Mouse (Mus musculus) embryonic fibroblast, embryonic 13.5 days (primary cell): ENCODE measurements around the gene Wdr18. TPM values are rescaled to one million over a fixed set of nuclear protein-coding genes. Genes with fewer than 3 reads are reported as not detected.

ENCODE experiments used
- H3K27ac ChIP-seq: 2 replicates; pipeline ENCODE4 v1.5.1; 2012; ENCODE audit warnings: low read length, control low read depth, inconsistent platforms; ENCODE audit not compliant: insufficient read depth
- H3K4me1 ChIP-seq: 2 replicates; pipeline ENCODE4 v1.6.1; 2011; ENCODE audit warnings: low read length; ENCODE audit not compliant: control insufficient read depth, insufficient read depth
- H3K4me3 ChIP-seq: 2 replicates; pipeline ENCODE4 v1.5.1; 2011; ENCODE audit warnings: mild to moderate bottlenecking, control low read depth, low read length; ENCODE audit not compliant: insufficient read depth
- CTCF ChIP-seq: IDR thresholded peaks from 2 replicates; pipeline ENCODE4 v1.5.1; 2011; ENCODE audit warnings: mild to moderate bottlenecking, control low read depth, low read length, moderate library complexity, borderline replicate concordance; ENCODE audit not compliant: insufficient read depth
- POLR2A ChIP-seq: IDR thresholded peaks from 2 replicates; pipeline ENCODE4 v1.6.1; 2011; ENCODE audit warnings: low read depth, mild to moderate bottlenecking, control low read depth, low read length, moderate library complexity
- polyA plus RNA-seq: library from polyadenylated mRNA; stranded (reverse); fragments of >200 nt; gene quantifications from 2 replicates; pipeline ENCODE4 v1.2.4, GENCODE M21; 2011; ENCODE audit warnings: low read depth; ENCODE audit not compliant: missing spikeins, insufficient read length

Wdr18 gene
- polyA plus RNA-seq, 1 experiment: 29.3 TPM

DNA sequence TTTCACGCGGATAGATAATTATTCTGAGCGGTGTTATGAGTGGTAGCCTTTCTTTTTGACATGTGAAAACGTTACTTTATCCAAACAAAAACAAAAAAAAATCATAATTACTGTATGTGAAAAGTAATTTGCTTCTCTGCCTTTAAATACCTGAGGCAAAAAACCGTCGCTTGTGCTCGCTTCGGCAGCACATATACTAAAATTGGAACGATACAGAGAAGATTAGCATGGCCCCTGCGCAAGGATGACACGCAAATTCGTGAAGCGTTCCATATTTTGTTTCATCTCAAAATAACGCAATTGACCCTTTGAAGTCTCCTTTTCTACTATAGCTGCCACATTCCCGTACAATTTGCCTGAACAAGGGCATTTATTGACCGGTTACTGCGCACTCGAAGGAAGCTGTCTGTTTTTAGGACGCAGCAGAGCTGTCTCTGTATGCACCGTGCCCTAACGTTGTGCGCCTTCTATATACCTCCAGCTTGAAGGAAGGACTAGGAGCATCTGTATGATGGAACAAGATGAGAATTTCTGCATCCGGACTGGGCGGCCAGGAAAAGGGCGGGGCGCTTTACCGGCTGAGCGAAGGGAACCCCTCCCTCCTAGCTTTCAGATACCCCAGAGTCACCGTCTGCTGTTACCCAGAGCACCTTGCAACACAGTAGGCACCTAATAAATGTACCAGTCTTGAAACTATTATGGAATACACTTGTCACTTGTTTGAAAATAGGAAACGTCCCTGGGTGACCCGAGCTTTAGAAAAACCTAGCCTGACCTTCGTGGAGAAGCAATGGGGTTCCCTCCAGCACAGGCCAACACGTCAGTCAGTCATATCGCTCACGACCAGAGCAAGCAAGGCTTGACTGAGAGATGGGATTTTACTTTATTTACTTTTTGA lies 25.6 kb downstream of the Wdr18 start:
- Histone ChIP-seq H3K4me3 (peak overlapping the region; percentile 21), H3K4me1 (peaks cover 2% of the 10 kb centered on the region; the same call in 1 of the 2 replicates), H3K27ac (peak overlapping the region; percentile 99)
- TF ChIP-seq POLR2A (peak; percentile 65; the same call in 1 of the 2 replicates), CTCF (no peak)

DNA sequence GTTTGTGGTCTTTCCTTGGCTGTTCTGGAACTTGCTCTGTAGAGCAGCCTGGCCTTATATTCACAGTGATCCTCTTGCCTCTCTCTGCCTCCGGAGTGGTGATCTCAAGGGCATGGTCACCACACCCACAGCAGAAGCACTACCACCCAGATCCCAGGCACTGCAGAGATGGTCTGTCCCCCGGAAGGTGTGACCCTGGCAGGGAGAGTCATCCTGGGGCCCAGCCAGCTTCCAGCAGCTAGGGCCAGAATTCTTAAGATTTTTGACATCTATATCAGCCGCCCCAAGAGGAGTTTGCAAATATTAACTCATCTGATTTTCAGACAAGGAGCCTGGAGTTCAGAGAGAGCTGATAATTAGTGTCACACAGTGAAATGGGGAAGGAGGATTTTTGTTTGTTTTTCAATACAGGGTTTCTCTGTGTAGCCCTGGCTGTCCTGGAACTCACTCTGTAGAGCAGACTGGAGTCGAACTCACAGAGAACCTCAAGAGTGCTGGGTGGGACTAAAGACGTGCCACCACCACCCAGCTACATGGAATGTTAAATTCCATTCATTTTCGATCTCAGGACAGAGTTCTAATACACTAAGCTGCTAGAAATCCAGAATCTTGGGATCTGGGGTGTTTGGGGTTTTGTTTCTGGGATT lies 26.4 kb downstream of the Wdr18 start:
- TF ChIP-seq CTCF: no peak
- TF ChIP-seq POLR2A: peak; percentile 75
- peak overlapping the region; percentile 99 for H3K27ac ChIP-seq
- peaks cover 2% of the 10 kb centered on the region; the same call in 1 of the 2 replicates for H3K4me1 ChIP-seq

DNA sequence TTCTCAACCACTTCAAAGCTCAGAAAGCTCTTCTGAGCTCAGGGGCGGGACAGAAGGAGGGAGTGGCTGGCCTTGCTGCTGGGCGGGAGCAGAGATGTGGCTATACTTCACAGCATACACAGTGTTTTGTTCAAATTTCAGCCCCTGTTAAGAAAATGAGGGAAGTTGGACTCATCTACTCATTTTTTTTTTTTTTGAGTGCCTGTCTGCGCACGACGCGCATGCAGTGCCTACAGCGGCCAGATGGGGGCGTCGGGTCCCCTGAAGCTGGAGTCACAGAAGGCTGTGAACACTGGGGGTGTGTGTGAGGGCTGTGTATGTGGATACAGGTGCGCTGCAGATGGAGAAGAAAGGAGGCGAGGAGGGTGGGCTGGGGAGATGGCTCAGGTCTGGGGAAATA lies 27.0 kb downstream of the Wdr18 start:
- no peak overlapping the region for H3K4me3 ChIP-seq

More for the DNA sequence above, 26.4 kb downstream of the Wdr18 start:
- H3K4me3 ChIP-seq: peak overlapping the region; percentile 7

DNA sequence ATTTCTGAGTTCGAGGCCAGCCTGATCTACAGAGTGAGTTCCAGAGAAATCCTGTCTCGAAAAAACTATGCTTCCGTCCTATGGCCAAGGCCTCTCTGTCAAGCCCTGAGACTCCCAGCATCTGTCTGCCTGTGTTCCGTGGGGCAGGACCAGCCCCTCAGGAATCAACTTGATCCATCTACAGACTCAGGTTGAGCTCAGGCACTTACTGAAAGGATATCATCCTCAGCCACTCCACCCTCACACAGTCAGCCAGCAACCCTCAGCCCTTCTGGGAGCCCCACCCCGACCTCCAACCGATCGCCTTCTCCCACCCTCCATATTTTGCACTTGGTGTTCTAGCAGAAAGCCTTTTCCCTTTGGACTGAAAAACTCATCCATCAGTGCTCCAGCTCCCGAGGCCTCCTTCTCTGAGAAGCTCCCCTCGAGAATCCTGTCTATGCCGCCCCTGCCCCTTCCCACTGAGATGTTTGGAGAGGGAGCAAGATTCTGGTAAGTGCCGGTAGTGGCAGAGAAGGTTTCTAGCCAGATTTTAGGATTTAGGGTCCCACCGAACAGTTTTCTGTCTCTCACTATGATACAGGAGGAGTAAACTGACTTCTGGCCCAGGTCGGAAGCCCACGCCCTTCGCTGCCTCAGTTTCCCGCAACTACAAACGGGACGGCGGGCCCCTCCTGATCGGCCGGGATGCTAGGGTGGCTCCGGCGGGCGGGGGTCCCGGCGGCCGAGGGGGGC lies 28.0 kb downstream of the Wdr18 start:
- peak; percentile 61 for TF ChIP-seq POLR2A
- no peak for TF ChIP-seq CTCF
- Histone ChIP-seq H3K27ac (peak overlapping the region; percentile 99), H3K4me3 (peak overlapping the region; percentile 71), H3K4me1 (0 out of 2 replicates have a peak, but pooled peaks cover 2% of the 10 kb centered on the region)

More for the DNA sequence above, 27.0 kb downstream of the Wdr18 start:
- peak overlapping the region; percentile 99 for H3K27ac ChIP-seq
- TF ChIP-seq CTCF (peak; percentile 70), POLR2A (peak; percentile 25)
- H3K4me1 ChIP-seq: peaks cover 2% of the 10 kb centered on the region; the same call in 1 of the 2 replicates

DNA sequence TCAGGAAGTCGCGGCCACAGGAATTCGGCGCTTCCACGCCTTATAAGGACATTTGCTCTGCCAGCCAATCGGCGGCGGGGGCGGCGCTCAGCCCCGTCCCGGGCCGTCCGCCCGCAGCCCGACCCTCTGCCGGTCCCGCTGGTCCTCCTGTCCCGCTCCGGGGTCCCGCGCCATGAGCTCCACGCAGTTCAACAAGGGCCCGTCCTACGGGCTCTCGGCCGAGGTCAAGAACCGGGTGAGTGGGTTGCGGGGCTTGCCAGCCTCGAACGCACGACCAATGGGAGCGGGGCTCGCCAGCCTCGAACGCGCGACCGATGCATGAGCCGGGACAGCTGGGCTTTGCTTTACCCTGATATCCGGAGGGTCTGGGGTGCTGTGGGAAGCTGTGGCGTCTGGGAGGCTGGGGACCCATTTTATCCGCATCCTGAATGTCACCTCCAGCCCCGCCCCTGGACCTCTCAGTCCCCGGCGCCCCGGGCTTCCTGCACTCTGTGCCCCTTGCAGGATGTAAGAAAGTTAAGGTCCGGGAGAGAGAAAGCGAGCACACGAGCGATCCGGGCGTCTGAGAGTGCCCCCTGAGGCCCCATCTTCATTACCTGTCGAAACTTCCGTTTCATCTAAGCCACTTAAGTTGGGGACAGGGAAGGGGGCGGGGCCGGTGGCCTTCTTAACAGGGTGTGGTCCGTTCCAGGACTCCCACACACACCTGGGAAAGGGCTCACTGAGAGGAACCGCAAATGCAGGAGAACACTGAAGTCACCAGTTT lies 28.7 kb downstream of the Wdr18 start, which contains the start of gene Cnn2:
Gene Cnn2, plus strand, starts transcription at position 79 of the 766 bp plus-strand sequence.
- 0 out of 2 replicates have a peak, but pooled peaks cover 2% of the 10 kb centered on the region for H3K4me1 ChIP-seq
- peak within 1 kb of the TSS; percentile 99 for H3K27ac ChIP-seq
- TF ChIP-seq CTCF (no peak), POLR2A (peak; percentile 75)
- H3K4me3 ChIP-seq: peak within 1 kb of the TSS; percentile 71

DNA sequence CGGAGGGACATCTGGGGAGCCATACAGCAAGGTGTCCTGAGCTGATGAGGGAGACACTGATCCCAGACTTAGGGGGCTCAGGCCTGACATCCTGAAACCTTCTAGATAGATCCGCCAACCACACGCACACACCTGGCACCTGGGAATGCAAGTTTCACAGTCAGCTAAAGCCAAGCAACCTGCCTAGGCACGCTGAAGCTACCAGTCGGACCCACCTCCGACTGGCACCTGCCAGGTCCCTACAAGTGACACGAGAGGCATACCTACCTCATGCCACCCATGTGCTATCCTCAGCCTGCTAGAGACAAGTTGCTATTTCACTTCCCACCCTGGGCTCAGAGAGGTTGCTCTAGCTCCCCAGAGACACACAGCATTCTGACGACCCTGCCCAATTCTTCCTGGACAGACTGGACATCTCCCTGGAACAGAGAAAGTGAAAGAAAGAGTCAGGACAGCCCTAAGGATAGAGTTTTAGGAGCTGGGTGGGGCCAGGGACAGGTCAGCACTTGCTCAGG lies 29.4 kb downstream of the Wdr18 start:
- Histone ChIP-seq H3K4me1 (0 out of 2 replicates have a peak, but pooled peaks cover 2% of the 10 kb centered on the region), H3K4me3 (peak overlapping the region; percentile 71), H3K27ac (peak overlapping the region; percentile 99)
- TF ChIP-seq POLR2A: peak; percentile 56; the same call in 1 of the 2 replicates
- TF ChIP-seq CTCF: no peak

DNA sequence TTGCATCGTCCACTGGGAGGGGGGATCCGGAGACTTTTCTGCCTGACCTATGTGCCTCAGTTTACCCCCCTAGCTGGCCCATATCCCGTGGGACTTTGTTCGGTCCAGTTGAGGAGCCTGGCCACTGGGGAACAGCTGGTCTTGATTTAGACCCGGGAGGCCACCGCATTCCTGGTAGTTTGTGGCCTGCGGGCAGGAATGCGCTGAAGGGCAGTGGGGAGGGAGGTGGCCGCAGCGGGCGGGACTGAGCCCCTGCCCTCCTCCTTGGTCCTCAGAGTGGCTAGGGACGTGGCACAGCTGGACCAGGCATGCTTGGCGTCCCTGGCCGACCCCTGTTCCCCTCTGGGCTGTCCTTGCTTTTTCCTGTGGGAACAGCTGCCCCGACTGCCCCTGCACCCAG lies 29.9 kb downstream of the Wdr18 start:
- Histone ChIP-seq H3K4me1 (0 out of 2 replicates have a peak, but pooled peaks cover 2% of the 10 kb centered on the region), H3K27ac (peak overlapping the region; percentile 99), H3K4me3 (peak overlapping the region; percentile 71)
- TF ChIP-seq POLR2A (peak; percentile 62; the same call in 1 of the 2 replicates), CTCF (no peak)

DNA sequence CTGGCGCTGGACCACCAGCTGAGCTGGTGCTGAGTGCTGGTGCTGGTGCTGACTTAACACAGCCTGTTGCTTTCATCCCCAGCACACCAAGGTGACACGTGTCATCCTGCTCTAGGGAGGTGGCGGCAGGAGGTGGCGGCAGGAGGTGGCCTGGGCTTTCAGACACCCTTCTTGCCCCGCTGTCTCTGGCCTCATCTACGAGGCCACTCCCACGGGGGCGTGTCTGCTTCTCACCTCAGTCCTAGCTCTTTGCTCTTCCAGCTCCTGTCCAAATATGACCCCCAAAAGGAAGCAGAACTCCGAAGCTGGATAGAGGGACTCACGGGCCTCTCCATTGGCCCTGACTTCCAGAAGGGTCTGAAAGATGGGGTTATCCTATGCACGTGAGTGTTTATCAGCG lies 31.1 kb downstream of the Wdr18 start:
- Histone ChIP-seq H3K4me1 (no peaks in the 10 kb centered on the region), H3K27ac (peak overlapping the region; percentile 4; the same call in 1 of the 2 replicates), H3K4me3 (peak overlapping the region; percentile 71)
- TF ChIP-seq CTCF: no peak
- peak; percentile 44 for TF ChIP-seq POLR2A

DNA sequence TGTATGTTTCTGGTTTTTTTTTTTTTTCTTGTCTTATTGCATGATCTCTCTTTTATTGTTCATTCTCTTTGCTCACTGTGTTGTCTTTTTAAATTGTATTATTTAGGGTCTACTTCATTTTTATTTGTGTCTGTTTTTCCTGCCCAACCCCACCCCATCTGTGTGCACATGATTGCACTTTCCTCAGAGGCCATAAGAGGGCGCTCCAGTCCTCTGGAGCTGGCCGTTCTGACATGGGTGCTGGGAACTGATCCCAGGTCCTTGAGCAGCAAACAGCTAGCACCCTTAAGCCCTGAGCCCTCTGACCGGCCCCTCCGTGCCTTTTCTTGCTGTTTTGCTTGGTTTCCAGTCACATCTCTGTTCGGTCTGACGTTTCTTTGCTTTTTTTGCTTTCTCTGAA lies 31.6 kb downstream of the Wdr18 start:
- peak overlapping the region; percentile 71 for H3K4me3 ChIP-seq
- TF ChIP-seq CTCF: no peak
- no peak for TF ChIP-seq POLR2A
- H3K4me1 ChIP-seq: no peaks in the 10 kb centered on the region
- no peak overlapping the region for H3K27ac ChIP-seq
